Mouse (Mus musculus) spleen, postnatal 14 days (tissue): ENCODE results near the gene Tsacc.
"Not testable (repeated sequence)": the region's sequence is repeated elsewhere in the genome, so short reads cannot be mapped to it uniquely, and the experiment has no call there.

Experiments
- DNase-seq, 2 experiments: peaks; one replicate each; pipeline ENCODE4 v3.0.0; 2021 to 2022; ENCODE audit warnings: low spot score in 2 of 2

Gene Tsacc

DNA sequence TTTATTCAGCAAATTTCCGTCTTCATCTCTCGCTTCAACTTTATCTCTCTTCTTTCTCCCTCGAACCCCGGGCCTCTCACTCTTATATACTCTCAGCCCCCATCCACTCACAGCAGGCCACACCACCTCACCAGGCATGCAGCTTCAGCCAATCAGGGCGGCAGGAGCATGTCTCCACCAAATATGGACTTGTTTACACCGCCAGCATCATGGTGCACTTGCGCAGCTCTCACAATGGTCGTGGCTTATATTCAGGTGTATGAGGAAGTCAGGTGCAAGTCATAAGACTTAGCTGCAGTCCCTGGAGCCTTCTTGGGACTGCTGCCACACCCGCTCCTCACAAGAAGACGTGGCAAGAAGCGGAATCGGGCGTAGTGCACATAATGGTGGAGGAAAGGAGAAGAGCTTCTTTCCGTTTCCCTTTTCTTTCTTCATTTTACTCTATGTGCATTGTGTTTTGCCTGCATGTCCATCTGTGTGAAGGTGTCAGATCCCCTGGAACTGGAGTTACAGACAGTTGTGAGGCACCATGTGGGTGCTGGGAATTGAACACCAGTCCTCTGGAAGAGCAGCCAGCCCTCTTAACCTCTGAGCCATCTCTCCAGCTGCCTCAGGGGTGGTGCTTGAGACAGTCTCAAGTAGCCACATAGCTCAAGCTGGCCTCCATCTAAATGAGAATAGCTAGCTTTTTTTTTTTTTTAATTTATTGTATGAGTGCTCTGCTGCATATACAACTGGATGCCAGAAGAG, 11.8 kb downstream of the Tsacc start:
- not testable (repeated sequence) for DNase-seq

GRCm38 (mm10) chr3:88281141-88281916, 15.5 kb downstream of the Tsacc start:
- DNase-seq = not testable (repeated sequence)

DNA sequence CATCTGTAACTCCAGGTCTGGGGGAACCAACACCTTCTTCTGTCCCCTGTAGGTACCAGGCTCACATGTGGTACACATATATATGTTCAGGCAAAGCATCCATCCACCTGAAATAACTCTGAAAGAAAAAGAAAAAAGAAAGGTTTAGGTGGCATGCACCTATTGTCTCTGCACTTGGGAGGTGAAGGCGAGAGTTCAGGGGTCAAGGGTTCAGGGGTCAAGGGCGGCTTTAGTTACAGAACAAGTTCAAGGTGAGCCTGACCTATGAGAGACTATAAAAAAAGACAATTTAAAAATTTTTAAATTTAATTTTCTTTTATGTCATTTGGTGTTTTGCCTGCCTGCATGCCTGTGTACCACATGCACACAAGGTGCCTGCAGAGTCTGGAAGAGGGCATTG, 16.8 kb downstream of the Tsacc start:
- DNase-seq = no peak

- DNase-seq = no peak
These were observed 20.2 kb downstream of the Tsacc start for GRCm38 (mm10) chr3:88276529-88277143.

- no peak for DNase-seq
These were observed 20.7 kb downstream of the Tsacc start for GRCm38 (mm10) chr3:88276121-88276520.

DNA sequence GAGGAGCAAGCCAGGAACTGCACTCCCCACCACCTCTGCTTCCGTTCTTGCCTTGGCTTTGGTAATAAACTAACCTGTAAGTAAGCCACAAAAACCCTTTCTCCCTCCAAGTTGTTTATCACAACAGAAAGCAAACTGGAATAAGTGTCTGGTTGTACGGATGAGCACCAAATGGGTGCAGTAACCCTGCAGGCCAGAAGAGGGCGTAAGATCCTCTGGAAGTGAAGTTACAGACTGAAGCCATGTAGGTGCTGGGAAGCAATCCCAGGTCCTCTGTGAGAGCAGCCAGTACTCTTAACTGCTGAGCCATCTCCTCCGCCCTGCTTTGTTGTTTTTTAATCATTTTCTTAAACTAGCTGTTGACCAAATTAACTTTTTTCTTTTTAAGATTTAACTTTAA, 22.8 kb downstream of the Tsacc start:
- no peak for DNase-seq

DNA sequence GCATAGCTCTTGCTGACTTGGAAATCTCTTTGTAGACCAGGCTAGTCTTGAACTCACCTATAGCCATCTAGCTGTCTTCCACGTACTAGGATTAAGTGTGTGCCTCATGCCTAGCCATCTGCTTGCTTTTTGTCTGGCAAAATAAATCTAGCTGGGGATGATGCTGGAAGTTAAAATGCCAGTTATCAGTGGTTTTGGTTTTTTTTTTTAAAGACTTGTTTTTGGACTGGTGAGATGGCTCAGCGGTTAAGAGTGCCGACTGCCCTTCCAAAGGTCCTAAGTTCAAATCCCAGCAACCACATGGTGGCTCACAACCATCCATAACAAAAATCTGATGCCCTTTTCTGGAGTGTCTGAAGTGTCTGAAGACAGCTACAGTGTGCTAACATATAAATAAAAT, 24.9 kb downstream of the Tsacc start:
- DNase-seq = no peak

GRCm38 (mm10) chr3:88271298-88271697, 25.5 kb downstream of the Tsacc start:
- not testable (repeated sequence) for DNase-seq

DNA sequence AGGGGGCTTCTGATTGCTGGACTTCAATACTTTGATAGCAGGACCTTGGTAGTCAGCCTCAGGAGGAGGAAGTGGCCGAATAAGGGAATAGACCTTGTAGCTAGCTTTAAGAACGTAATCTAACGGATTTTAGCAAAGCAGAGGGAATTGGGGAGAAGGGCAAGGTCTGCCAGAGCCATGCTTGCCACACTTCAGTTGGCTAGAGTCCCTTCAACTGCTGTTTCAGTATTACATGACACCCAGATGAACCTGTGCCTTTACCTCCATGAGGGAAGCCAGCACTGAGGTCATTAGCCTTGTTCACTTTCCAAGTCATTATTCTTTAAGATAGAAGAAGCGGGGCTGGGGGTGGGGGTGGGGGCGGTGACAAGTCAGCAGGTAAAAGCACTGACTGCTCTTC, 27.8 kb downstream of the Tsacc start:
- DNase-seq = no peak

GRCm38 (mm10) chr3:88268014-88268413, 28.8 kb downstream of the Tsacc start:
- not testable (repeated sequence) for DNase-seq

GRCm38 (mm10) chr3:88262346-88262745, 34.5 kb downstream of the Tsacc start:
- no peak for DNase-seq

- no peak for DNase-seq
These were observed 40.4 kb downstream of the Tsacc start for GRCm38 (mm10) chr3:88256382-88256781.

- DNase-seq = no peak
These were observed 40.8 kb downstream of the Tsacc start for GRCm38 (mm10) chr3:88255950-88256349.

- no peak for DNase-seq
These were observed 42.4 kb downstream of the Tsacc start, which contains the start of gene Rhbg for GRCm38 (mm10) chr3:88254268-88254926. Gene Rhbg (minus strand): TSS chr3:88254709.

- DNase-seq = no peak
These were observed 44.1 kb downstream of the Tsacc start for GRCm38 (mm10) chr3:88252739-88253138.

DNA sequence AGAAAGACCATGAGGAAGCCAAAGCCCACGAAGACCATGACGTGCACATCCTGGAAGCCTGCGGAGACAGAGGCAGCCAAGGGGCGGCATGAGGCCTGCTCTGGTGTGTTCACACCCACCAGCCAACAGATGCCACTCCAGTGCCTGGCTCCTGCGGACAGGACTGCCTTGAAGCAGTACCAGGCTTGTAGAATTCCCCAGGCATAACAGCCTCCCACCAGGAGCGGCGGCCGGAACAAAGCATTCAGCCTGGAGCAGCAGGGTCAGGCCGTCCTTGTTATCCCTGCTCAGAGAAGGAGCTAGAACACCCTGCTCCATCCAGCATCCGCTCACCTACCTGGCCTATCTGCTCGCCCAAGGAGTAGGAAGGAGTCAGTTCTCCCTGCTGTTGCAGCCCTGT, 48.4 kb downstream of the Tsacc start:
- DNase-seq = no peak

- DNase-seq = no peak
These were observed 49.1 kb downstream of the Tsacc start for GRCm38 (mm10) chr3:88247666-88248065.

- DNase-seq = peak; percentile 45 to 70
These were observed 51.0 kb downstream of the Tsacc start for GRCm38 (mm10) chr3:88245811-88246210.

GRCm38 (mm10) chr3:88244071-88244470, 52.7 kb downstream of the Tsacc start:
- DNase-seq = peak; percentile 26 to 47

DNA sequence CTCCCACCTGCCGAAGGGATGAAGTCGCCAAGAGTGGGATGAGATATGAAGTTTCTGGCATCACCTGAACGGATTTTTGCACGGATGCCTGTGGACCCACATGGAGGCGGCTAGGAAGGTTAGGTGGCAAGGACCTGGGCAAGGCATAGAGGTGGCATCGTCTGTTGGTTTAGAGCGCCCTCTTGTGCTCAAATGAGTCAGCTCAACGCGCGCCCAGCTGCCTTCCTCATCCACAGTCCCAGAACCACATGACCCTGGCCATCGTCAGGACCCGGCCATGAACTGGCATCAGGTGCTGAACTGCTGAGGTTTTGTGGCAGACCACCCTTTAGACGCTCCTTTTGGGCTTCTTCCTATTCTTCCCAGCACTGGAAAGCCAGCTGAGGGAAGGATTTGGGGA, 54.3 kb downstream of the Tsacc start:
- DNase-seq = peak; percentile 33 to 70

GRCm38 (mm10) chr3:88241045-88241786, 55.6 kb downstream of the Tsacc start:
- no peak for DNase-seq
